Comparison of ENCODE assay signal across 14 mouse cellular contexts in the genomic region with DNA sequence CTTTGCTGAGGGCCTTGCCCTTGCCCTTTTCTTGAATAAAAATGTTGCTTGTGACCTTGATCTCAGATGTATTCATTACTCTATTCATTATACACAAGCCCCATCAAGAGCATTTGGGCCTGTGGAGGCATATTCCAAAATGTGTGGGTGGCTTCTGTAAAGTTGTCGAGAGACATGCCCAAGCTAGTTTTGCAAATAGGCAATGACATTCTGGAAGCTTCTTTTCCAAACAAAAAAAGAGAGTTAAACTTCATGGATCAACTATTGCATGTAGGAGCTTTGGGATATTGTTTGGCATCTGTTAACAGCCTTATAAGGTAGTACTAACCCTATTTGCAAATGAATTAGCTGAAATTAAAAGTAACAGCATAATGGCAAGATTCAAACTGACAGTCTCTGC. TPM values are rescaled to one million over a fixed set of nuclear protein-coding genes. Genes with fewer than 3 reads are reported as not detected.
"Had no signal": no experiment of that assay in that cellular context is flagged by ENCODE, and none has a peak within 500 bp of the region (broad histone marks: within the 10 kb centered on the region; RNA-seq: fewer than 3 reads in every experiment).

No protein-coding gene starts in this region.

- DNase-seq: kidney, adult 2 months; kidney, postnatal 25 days; layer of hippocampus, postnatal 36 days; liver, embryonic 13.5 days; lung, adult 2 months; lung, postnatal 14 days; lung, postnatal 4 days; thymus, adult 18-20 months; thymus, postnatal 36 days had no signal

- ATAC-seq: midbrain, embryonic 16.5 days had no signal

- H3K4me3 ChIP-seq: left cerebral cortex, adult 2 months; liver, embryonic 13.5 days; midbrain, embryonic 12.5 days had no signal

- H3K27ac ChIP-seq: kidney, postnatal 0 days; left cerebral cortex, adult 2 months; liver, embryonic 13.5 days; midbrain, embryonic 12.5 days had no signal

- H3K27me3 ChIP-seq: liver, embryonic 13.5 days; midbrain, embryonic 12.5 days had no signal

- H3K9ac ChIP-seq: liver, embryonic 13.5 days; midbrain, embryonic 12.5 days had no signal

- H3K4me1 ChIP-seq: liver, embryonic 13.5 days; midbrain, embryonic 12.5 days had no signal

- H3K4me2 ChIP-seq: liver, embryonic 13.5 days; midbrain, embryonic 12.5 days had no signal

- H3K9me3 ChIP-seq: liver, embryonic 13.5 days; midbrain, embryonic 12.5 days had no signal

RNA-seq across cellular contexts. Expression of a gene that starts 40.3 kb away (rescaled TPM):
- total RNA-seq: megakaryocyte, adult 5-6 weeks had no signal
